Mouse (Mus musculus): ENCODE measurements around the gene Ift22.
"Not testable (repeated sequence)": the region's sequence is repeated elsewhere in the genome, so short reads cannot be mapped to it uniquely, and the experiment has no call there.

Ift22 gene

DNA sequence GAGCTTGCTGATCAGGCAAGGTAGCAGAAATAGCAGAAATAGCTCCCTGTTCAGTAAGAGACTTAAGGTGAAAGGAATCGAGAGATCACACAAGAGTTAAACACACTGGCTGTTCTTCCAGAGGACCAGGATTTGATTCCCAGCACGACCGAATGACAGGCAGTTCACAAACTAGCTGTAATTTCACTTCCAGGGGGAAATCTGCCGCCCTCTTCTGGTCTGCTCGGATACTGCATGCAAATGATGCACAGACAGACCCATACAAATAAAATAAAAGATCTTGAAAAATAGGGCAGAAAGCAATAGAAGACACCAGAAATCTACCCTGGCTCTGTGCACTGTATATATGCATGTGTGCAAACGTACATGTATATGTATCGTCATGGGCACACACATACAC lies 2.3 kb upstream of the Ift22 start:
- DNase-seq (ENCODE audit: low read depth in 1 of 2, low spot score in 2 of 2): peak in 1 of 2 experiments; percentile 31

DNA sequence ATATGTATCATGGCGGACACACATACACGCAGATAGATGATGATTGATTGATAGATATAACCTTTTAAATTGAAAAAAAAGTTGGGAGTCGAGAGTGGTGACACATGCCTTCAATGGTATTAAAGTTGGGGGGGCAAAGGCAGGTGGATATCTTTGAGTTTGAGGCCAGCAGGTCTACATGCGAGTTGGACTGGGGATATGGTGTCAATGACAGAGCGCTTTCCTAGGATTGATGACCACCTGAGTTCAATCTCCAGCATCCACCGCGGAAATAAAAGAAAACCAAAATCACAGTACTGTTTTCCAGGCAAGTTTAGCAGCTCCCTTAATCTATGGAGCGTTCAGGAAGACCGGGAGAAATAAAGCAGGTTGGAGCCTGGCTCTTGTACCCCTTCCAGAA lies 363 bp upstream of the Ift22 start:
- no peak for DNase-seq (ENCODE audit: low read depth in 1 of 2, low spot score in 2 of 2)

DNA sequence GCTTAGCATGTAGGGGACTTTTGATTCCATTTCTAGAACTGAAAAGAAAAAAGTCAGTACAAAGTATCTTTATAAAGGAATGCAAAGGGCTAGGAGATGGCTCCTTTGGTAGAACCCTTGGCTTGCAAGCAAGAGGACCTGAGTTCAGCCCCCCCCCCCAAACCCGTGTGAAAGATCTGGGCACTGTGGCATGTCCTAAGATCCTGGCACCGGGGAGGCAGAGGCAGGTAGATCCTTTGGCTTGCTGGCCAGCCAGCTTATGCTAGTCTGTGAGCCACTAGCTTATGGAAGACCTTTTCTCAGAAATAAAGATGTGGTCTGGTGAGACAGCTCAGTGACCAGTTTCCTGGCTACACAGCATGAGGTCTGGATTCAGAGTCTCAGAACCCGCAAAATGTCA lies 6.2 kb downstream of the Ift22 start:
- no peak for DNase-seq (ENCODE audit: low read depth in 1 of 2, low spot score in 2 of 2)

DNA sequence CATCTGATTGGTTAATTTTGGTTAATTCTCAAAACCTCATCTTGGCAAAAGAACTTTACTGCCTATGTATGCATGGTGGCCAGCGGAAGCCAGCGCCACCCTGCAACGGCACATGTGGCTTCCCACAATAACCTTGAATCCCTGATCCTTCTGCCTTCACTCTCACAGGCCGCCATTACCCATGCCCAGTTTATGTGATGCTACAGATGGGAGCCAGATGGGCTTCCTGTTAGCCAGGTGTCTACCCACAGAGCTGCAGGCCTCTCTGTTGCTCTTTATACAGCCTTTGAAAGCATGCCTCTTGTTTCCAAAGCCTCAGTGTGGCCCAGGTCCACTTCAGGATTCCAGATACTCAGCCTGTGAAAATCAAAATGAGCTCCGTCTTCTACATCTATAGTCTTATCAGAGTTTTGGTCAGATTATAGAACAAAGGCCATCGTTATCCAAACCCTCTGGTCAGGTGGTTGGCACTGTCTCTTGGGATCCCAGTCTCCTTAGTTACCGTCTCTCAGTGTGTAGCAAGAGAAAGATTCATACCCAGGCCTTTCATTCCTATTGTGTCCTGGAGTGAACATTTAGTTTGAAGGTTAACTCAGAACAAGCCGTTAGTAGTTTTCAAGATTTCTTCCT lies 9.8 kb downstream of the Ift22 start:
- no peak for DNase-seq (ENCODE audit: low read depth in 1 of 2, low spot score in 2 of 2)

GRCm38 (mm10) chr5:136918655-136919472 lies 10.9 kb downstream of the Ift22 start:
- DNase-seq (ENCODE audit: low read depth in 1 of 2, low spot score in 2 of 2): peak in 1 of 2 experiments; percentile 49

- DNase-seq (ENCODE audit: low read depth in 1 of 2, low spot score in 2 of 2): no peak
These were observed 11.8 kb downstream of the Ift22 start for GRCm38 (mm10) chr5:136919546-136920301.

DNA sequence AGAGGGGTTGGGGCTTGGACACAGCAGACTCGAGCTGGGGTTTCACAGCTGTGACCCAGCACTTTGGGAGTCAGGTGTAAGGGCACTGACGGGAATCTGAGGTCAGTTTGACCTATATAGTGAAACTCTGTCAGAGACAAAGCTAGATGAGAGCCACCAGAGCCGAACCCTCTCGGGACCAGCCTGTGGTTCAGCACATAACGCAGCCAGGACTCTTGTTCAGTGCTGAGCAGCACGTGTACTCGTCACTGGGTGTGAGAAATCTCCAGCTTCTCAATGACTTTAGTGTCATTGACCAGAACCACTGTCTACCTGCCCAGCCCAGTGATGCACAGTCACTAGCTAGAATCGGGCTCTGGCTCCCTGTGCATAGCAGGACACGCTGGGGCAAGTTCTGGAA lies 14.9 kb downstream of the Ift22 start:
- no peak for DNase-seq (ENCODE audit: low read depth in 1 of 2, low spot score in 2 of 2)

GRCm38 (mm10) chr5:136923751-136924478 lies 16.0 kb downstream of the Ift22 start:
- DNase-seq (ENCODE audit: low read depth in 1 of 2, low spot score in 2 of 2): no peak

DNA sequence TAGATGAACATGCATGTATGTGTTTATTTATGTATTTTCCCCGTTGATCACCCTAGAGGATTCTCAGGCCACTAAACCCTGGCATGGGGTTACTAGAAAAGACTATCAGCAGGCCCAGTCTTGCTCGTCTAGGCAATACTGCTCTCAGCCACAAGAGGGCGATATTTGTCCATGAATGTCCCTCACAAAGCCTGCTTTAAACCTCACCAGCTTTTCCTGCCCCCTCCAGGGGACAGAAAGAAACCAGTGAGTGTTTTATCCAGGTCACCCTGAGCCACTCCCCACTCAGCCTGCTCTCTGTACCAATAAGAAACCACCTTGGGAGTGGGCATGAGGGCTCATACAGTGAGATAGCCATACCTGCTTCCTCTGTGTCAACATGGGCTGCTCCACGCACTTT lies 21.1 kb downstream of the Ift22 start:
- DNase-seq (ENCODE audit: low read depth in 1 of 2, low spot score in 2 of 2): peak in 1 of 2 experiments; percentile 60

- no peak for DNase-seq (ENCODE audit: low read depth in 1 of 2, low spot score in 2 of 2)
These were observed 23.9 kb downstream of the Ift22 start for GRCm38 (mm10) chr5:136931896-136932295.

DNA sequence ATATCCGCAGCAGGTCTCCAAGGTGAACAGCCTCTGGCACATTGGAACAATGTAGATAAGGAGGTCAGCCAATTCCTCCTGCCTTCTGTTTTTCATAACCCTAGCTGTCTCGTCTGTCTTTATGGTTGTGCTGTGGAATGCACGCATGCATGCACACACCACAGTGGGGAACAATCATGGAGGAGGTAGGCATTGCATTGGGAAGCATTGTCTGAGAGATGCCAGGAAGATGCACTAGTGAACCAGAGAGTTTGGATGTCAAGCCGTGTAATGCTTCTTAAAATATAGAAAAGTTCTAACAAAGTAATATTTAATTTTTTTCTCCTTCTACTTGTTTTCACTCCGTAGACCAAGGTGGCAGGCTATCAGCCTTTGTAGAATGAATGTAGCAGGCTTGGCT lies 25.0 kb downstream of the Ift22 start:
- DNase-seq (ENCODE audit: low read depth in 1 of 2, low spot score in 2 of 2): no peak

DNA sequence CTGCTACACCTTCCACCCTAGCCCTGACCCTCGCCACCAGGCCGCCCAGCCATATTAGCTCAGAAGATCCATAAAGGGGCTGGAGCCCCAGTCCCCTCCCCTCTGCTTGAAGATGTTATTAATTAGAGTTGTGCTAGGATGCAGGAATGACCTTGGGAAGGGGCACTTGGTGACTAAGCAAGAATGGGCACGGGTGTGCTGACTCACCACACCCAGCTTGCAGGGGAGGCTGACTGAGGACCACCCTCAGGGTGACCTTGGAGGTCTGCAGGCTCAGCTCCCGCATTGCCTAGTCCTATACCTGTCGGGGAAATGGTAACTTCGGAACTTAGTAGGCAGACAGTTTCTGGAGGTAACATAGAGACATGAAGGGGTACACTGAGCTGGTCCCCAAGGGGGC lies 26.0 kb downstream of the Ift22 start:
- no peak for DNase-seq (ENCODE audit: low read depth in 1 of 2, low spot score in 2 of 2)

- DNase-seq (ENCODE audit: low read depth in 1 of 2, low spot score in 2 of 2): peak in 1 of 2 experiments; percentile 25
These were observed 28.1 kb downstream of the Ift22 start for GRCm38 (mm10) chr5:136935905-136936695.

DNA sequence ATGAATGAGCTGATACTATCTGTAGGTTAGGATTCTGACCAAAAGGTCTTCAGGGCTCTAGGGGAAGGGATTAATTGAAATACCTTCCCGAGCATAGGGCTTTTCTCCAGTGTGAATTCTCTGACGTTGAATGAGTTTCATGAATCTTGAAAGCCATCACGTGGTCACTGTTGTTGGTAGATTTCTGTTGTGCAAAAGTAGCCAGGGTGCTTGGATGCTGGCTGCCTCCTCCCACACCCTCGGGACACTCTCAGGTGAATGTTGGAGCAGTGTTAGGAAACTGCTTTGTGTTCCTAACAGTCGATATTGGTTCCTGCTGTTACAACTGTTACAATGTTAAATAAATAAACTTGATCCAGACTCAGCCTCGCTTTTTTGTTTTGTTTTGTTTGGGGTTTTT lies 28.8 kb downstream of the Ift22 start:
- no peak for DNase-seq (ENCODE audit: low read depth in 1 of 2, low spot score in 2 of 2)

- DNase-seq (ENCODE audit: low read depth in 1 of 2, low spot score in 2 of 2): no peak
These were observed 29.7 kb downstream of the Ift22 start for GRCm38 (mm10) chr5:136937621-136938020.

- DNase-seq (ENCODE audit: low read depth in 1 of 2, low spot score in 2 of 2): no peak
These were observed 31.3 kb downstream of the Ift22 start for GRCm38 (mm10) chr5:136939284-136939683.

DNA sequence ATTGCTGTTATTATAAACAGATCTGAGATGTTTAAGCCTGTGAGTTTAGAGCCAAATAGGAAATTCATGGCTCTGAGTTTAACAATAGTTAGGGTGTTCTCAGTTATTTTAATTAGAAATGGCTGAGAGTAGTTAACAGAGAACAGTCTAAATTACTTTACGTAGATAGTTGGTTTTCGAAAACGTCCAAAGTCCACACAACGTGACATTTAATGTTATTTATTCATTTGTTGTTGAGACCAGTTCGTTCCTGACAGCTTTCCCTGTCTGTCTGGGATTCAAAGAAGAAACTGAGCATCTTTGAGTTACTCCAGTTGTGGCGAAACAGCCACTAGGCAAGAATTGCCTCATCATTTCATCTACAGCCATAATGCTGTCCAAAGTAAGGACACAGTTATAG lies 32.1 kb downstream of the Ift22 start:
- DNase-seq (ENCODE audit: low read depth in 1 of 2, low spot score in 2 of 2): not testable (repeated sequence)

GRCm38 (mm10) chr5:136940845-136941560 lies 33.1 kb downstream of the Ift22 start:
- no peak for DNase-seq (ENCODE audit: low read depth in 1 of 2, low spot score in 2 of 2)

DNA sequence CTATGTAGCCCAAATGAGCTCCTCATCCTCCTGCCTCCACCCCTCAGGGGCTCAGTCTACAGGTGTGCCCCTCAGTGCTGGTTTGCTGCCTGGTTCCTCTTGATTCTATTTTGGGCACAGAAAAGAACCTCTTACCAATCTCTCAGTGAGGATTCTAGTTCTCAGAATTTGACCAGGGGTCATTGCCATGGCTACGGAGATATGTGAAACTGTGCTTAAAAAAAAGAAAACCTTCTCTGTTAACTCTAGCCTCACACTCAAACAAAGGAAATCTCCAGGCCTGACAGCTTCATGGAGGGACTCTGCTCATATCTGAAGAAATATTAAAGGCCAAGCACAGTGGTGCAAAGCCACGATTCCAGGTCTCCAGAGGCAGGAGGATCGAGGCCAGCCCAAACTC lies 34.8 kb downstream of the Ift22 start:
- DNase-seq (ENCODE audit: low read depth in 1 of 2, low spot score in 2 of 2): no peak

GRCm38 (mm10) chr5:136943382-136943781 lies 35.4 kb downstream of the Ift22 start:
- DNase-seq (ENCODE audit: low read depth in 1 of 2, low spot score in 2 of 2): no peak

Data from monocyte, adult 2 months (primary cell).